Comparison of ENCODE assay signal across 8 mouse cellular contexts in genomic region chr17:32118484-32118883, GRCm38 (mm10). TPM values are rescaled to one million over a fixed set of nuclear protein-coding genes. Genes with fewer than 3 reads are reported as not detected.
DNase-seq lines count a peak whose midpoint lies in the region; ATAC-seq and TF ChIP-seq lines count a peak whose summit lies in the region.

No protein-coding gene starts in this region.

- H3K4me2 ChIP-seq in heart, embryonic 12.5 days, result peak overlapping the region; percentile 59
- H3K4me2 ChIP-seq in intestine, embryonic 16.5 days (ENCODE audit: low read depth, low read length), result peak overlapping the region; percentile 48
- H3K4me2 ChIP-seq in neural tube, embryonic 12.5 days (replicated peaks), result peak overlapping the region; percentile 48

- intact Hi-C loops in heart, postnatal 25 days (cut with DNase I), result no loop called here

- peaks cover 43% of the 10 kb centered on the region for H3K4me1 ChIP-seq in heart, embryonic 12.5 days (replicated peaks)
- peaks cover 9% of the 10 kb centered on the region; the same call in 1 of the 2 replicates for H3K4me1 ChIP-seq in embryonic fibroblast, embryonic 13.5 days (ENCODE audit: control insufficient read depth, insufficient read depth, low read length)
- peaks cover 33% of the 10 kb centered on the region for H3K4me1 ChIP-seq in intestine, embryonic 16.5 days (ENCODE audit: control insufficient read depth, insufficient read depth, low read length)
- H3K4me1 ChIP-seq in neural tube, embryonic 12.5 days, result peaks cover 17% of the 10 kb centered on the region

- no peak for TF ChIP-seq POLR2A in embryonic fibroblast, embryonic 13.5 days (IDR thresholded peaks at IDR 0.05; ENCODE audit: low read depth, low read length)

- peak; percentile 25; the same call in 1 of the 2 replicates for TF ChIP-seq CTCF in embryonic fibroblast, embryonic 13.5 days (IDR thresholded peaks at IDR 0.05; ENCODE audit: borderline replicate concordance, insufficient read depth, low read length)

- no peaks in the 10 kb centered on the region for H3K9me3 ChIP-seq in heart, embryonic 12.5 days (replicated peaks)
- no peaks in the 10 kb centered on the region for H3K9me3 ChIP-seq in intestine, embryonic 16.5 days (ENCODE audit: control insufficient read depth, low read length)
- no peaks in the 10 kb centered on the region for H3K9me3 ChIP-seq in neural tube, embryonic 12.5 days

- peaks cover 16% of the 10 kb centered on the region for H3K36me3 ChIP-seq in heart, embryonic 12.5 days
- H3K36me3 ChIP-seq in intestine, embryonic 16.5 days (ENCODE audit: control insufficient read depth, insufficient read depth, low read length), result no peaks in the 10 kb centered on the region
- H3K36me3 ChIP-seq in neural tube, embryonic 12.5 days, result peaks cover 23% of the 10 kb centered on the region

- no peak overlapping the region for H3K27ac ChIP-seq in heart, embryonic 12.5 days (ENCODE audit: poor library complexity, severe bottlenecking)
- H3K27ac ChIP-seq in embryonic fibroblast, embryonic 13.5 days (ENCODE audit: insufficient read depth, low read length), result 0 out of 2 replicates have a peak overlapping the region, but pooled peaks have one; percentile 22
- no peak overlapping the region for H3K27ac ChIP-seq in intestine, embryonic 16.5 days (ENCODE audit: low read length)
- H3K27ac ChIP-seq in neural tube, embryonic 12.5 days, result no peak overlapping the region

- peak overlapping the region; percentile 19; the same call in 1 of the 2 replicates for H3K4me3 ChIP-seq in heart, embryonic 12.5 days
- no peak overlapping the region for H3K4me3 ChIP-seq in embryonic fibroblast, embryonic 13.5 days (ENCODE audit: insufficient read depth, low read length)
- peak overlapping the region; percentile 14; the same call in 1 of the 2 replicates for H3K4me3 ChIP-seq in intestine, embryonic 16.5 days (ENCODE audit: low read length)
- H3K4me3 ChIP-seq in neural tube, embryonic 12.5 days, result no peak overlapping the region

- ATAC-seq in heart, embryonic 12.5 days (ENCODE audit: insufficient number of reproducible peaks, low FRiP score), result no peak
- no peak for ATAC-seq in intestine, embryonic 16.5 days
- ATAC-seq in neural tube, embryonic 12.5 days (ENCODE audit: low FRiP score, low read depth), result 0 out of 2 replicates have a peak, but pooled peaks have one; percentile 23

- WGBS in heart, embryonic 12.5 days, result 19% methylated on average over 3 of the region's 3 CpGs
- whole genome bisulfite sequencing in intestine, embryonic 16.5 days, result 23% methylated on average over 3 of the region's 3 CpGs
- 19% methylated on average over 3 of the region's 3 CpGs for WGBS in neural tube, embryonic 12.5 days

- 0 out of 2 replicates have a peak overlapping the region, but pooled peaks have one; percentile 20 for H3K9ac ChIP-seq in heart, embryonic 12.5 days
- no peak overlapping the region; the same call in 1 of the 2 replicates for H3K9ac ChIP-seq in intestine, embryonic 16.5 days (ENCODE audit: low read depth, low read length)
- no peak overlapping the region for H3K9ac ChIP-seq in neural tube, embryonic 12.5 days

- peaks cover 21% of the 10 kb centered on the region for H3K27me3 ChIP-seq in heart, embryonic 12.5 days (replicated peaks)
- H3K27me3 ChIP-seq in intestine, embryonic 16.5 days (replicated peaks; ENCODE audit: control insufficient read depth, insufficient read depth, low read length), result no peaks in the 10 kb centered on the region
- H3K27me3 ChIP-seq in neural tube, embryonic 12.5 days (replicated peaks), result peaks cover 11% of the 10 kb centered on the region

- no peak for DNase-seq in heart, postnatal 25 days (ENCODE audit: low spot score)
- DNase-seq in c-Kit-positive CD71-positive TER-119-positive erythroid progenitor cells, embryonic 14.5 days (ENCODE audit: low spot score), result no peak
- no peak for DNase-seq in urinary bladder, postnatal 25 days (ENCODE audit: low spot score)
- DNase-seq in left cerebral cortex, adult 11 months (ENCODE audit: low spot score), result no peak

RNA-seq across cellular contexts. Expression of gene Notch3, which starts 48.2 kb away (rescaled TPM):
- polyA plus RNA-seq in heart, embryonic 12.5 days (2016; fragmentation: Nextera tagmentation; extraction: Ambion mirVana), result 8.0 and 10.6 TPM in 2 replicates
- total RNA-seq in heart, postnatal 25 days (2021), result 10 to 100 TPM; 23.4 to 31.1 TPM
- polyA plus RNA-seq in embryonic fibroblast, embryonic 13.5 days (2011; ENCODE audit: insufficient read length, low read depth, missing spikeins), result 18.8 and 20.8 TPM in 2 replicates
- 5.1 and 6.6 TPM in 2 replicates for polyA plus RNA-seq in intestine, embryonic 16.5 days (2015; fragmentation: Nextera tagmentation; extraction: Ambion mirVana)
- 17.3 and 17.4 TPM in 2 replicates for polyA plus RNA-seq in neural tube, embryonic 12.5 days (2016; fragmentation: Nextera tagmentation; extraction: Ambion mirVana)

Comparison
In these comparisons a context has a peak if more than half of its experiments do, and no peak if none do; other contexts are left out.
1. H3K4me3 ChIP-seq: peak in heart, embryonic 12.5 days (single experiment) and intestine, embryonic 16.5 days (single experiment); none in embryonic fibroblast, embryonic 13.5 days (single experiment) and neural tube, embryonic 12.5 days (single experiment).
2. Peak in every context shown above with its lines, with median percentiles within 50 percentile points of each other: H3K4me2 ChIP-seq.